Comparison of ENCODE assay signal across 9 mouse cellular contexts in genomic region chr16:66585698-66586284, GRCm38 (mm10).
DNase-seq lines count a peak whose midpoint lies in the region; ATAC-seq lines count a peak whose summit lies in the region.
"Had no signal": no experiment of that assay in that cellular context is flagged by ENCODE, and none has a peak within 500 bp of the region (broad histone marks: within the 10 kb centered on the region; RNA-seq: fewer than 3 reads in every experiment).

No protein-coding gene starts in this region.

- no peaks in the 10 kb centered on the region for H3K27me3 ChIP-seq in lung, embryonic 16.5 days (ENCODE audit: control insufficient read depth, insufficient read depth, low read depth, low read length)
- H3K27me3 ChIP-seq in limb, embryonic 11.5 days (ENCODE audit: control insufficient read depth, insufficient read depth, low read length): no peaks in the 10 kb centered on the region
- no peaks in the 10 kb centered on the region for H3K27me3 ChIP-seq in stomach, embryonic 15.5 days (replicated peaks)

- H3K36me3 ChIP-seq in lung, embryonic 16.5 days (ENCODE audit: control insufficient read depth, insufficient read depth, low read length): no peaks in the 10 kb centered on the region
- H3K36me3 ChIP-seq in limb, embryonic 11.5 days (ENCODE audit: control insufficient read depth, insufficient read depth, low read length): no peaks in the 10 kb centered on the region
- no peaks in the 10 kb centered on the region for H3K36me3 ChIP-seq in stomach, embryonic 15.5 days

- no peak overlapping the region for H3K4me3 ChIP-seq in lung, embryonic 16.5 days (ENCODE audit: low read length)
- H3K4me3 ChIP-seq in limb, embryonic 11.5 days (ENCODE audit: low read depth, low read length): no peak overlapping the region
- no peak overlapping the region for H3K4me3 ChIP-seq in stomach, embryonic 15.5 days (replicated peaks)
- H3K4me3 ChIP-seq: myocyte had no signal

- 8% methylated on average over 12 of the region's 12 CpGs for WGBS in lung, embryonic 16.5 days
- 9% methylated on average over 12 of the region's 12 CpGs for WGBS in limb, embryonic 11.5 days
- 7% methylated on average over 12 of the region's 12 CpGs for WGBS in stomach, embryonic 15.5 days

- ATAC-seq in cerebellum, adult (ENCODE audit: insufficient number of reproducible peaks, low FRiP score, low TSS enrichment): peak; percentile 70; the same call in 1 of the 2 replicates
- no peak for ATAC-seq in lung, embryonic 16.5 days (ENCODE audit: low read depth)
- ATAC-seq in limb, embryonic 11.5 days (ENCODE audit: insufficient number of reproducible peaks, low FRiP score, low TSS enrichment, low read depth): no peak
- ATAC-seq in stomach, embryonic 15.5 days (ENCODE audit: insufficient read depth, low FRiP score, low read depth): no peak
- no peak for ATAC-seq in monocyte, adult 5-6 weeks (replicated peaks; ENCODE audit: insufficient number of reproducible peaks, low FRiP score, low TSS enrichment, poor library complexity, severe bottlenecking)

- DNase-seq in cerebellum, adult 11 months: no peak
- DNase-seq in lung, postnatal 25 days (ENCODE audit: low spot score): no peak
- peak; percentile 30 for DNase-seq in limb, embryonic 11.5 days (ENCODE audit: low spot score)
- DNase-seq in adrenal gland, postnatal 14 days: no peak

- H3K27ac ChIP-seq in lung, embryonic 16.5 days (ENCODE audit: low read length): no peak overlapping the region
- no peak overlapping the region for H3K27ac ChIP-seq in limb, embryonic 11.5 days (replicated peaks; ENCODE audit: low read depth, low read length)
- no peak overlapping the region for H3K27ac ChIP-seq in stomach, embryonic 15.5 days

- no peaks in the 10 kb centered on the region for H3K4me1 ChIP-seq in lung, embryonic 16.5 days (replicated peaks; ENCODE audit: control insufficient read depth, insufficient read depth, low read length)
- no peaks in the 10 kb centered on the region for H3K4me1 ChIP-seq in limb, embryonic 11.5 days (ENCODE audit: control insufficient read depth, insufficient read depth, low read length)
- H3K4me1 ChIP-seq in stomach, embryonic 15.5 days: no peaks in the 10 kb centered on the region

- H3K9me3 ChIP-seq in lung, embryonic 16.5 days (ENCODE audit: control insufficient read depth, low read length): no peaks in the 10 kb centered on the region
- H3K9me3 ChIP-seq in limb, embryonic 11.5 days (ENCODE audit: control insufficient read depth, low read length): no peaks in the 10 kb centered on the region
- H3K9me3 ChIP-seq in stomach, embryonic 15.5 days: no peaks in the 10 kb centered on the region

- H3K4me2 ChIP-seq in lung, embryonic 16.5 days (ENCODE audit: low read depth, low read length): peak overlapping the region; percentile 32; the same call in 1 of the 2 replicates
- H3K4me2 ChIP-seq in limb, embryonic 11.5 days (ENCODE audit: low read depth, severe bottlenecking): no peak overlapping the region
- 0 out of 2 replicates have a peak overlapping the region, but pooled peaks have one; percentile 9 for H3K4me2 ChIP-seq in stomach, embryonic 15.5 days

- no peak overlapping the region for H3K9ac ChIP-seq in lung, embryonic 16.5 days (ENCODE audit: low read length)
- H3K9ac ChIP-seq in limb, embryonic 11.5 days (ENCODE audit: low read length): no peak overlapping the region
- no peak overlapping the region for H3K9ac ChIP-seq in stomach, embryonic 15.5 days
